Mouse (Mus musculus): ENCODE data around the gene Olfr671.

- TF ChIP-seq CTCF (IDR thresholded peaks at IDR 0.05; ENCODE audit: extremely low read depth, insufficient read length, insufficient replicate concordance, low read depth, low read length): no peak
- no peak for TF ChIP-seq POLR2A (IDR thresholded peaks at IDR 0.05; ENCODE audit: low read depth, low read length)
These were observed 43.6 kb upstream of the Olfr671 start for GRCm38 (mm10) chr7:105022530-105022929.
